Mouse (Mus musculus) hindbrain, embryonic 13.5 days (tissue): ENCODE measurements around the gene Mllt10. TPM values are rescaled to one million over a fixed set of nuclear protein-coding genes. Genes with fewer than 3 reads are reported as not detected.

Source experiments
- ATAC-seq: fragments of 200-750 bp; cut with Nextera tagmentation; 2 replicates; pipeline ENCODE4 v1.8.0; 2017; ENCODE audit warnings: moderate TSS enrichment; ENCODE audit not compliant: low FRiP score
- H3K27ac ChIP-seq: fragments of 300-500 bp; sonication (generic); 2 replicates; pipeline ENCODE4 v1.5.1; 2015; ENCODE audit warnings: inconsistent platforms, mild to moderate bottlenecking, moderate library complexity
- H3K27me3 ChIP-seq: fragments of 300-500 bp; sonication (generic); 2 replicates; pipeline ENCODE4 v1.6.1; 2015; ENCODE audit warnings: mild to moderate bottlenecking, inconsistent platforms
- H3K36me3 ChIP-seq: fragments of 300-500 bp; sonication (generic); 2 replicates; pipeline ENCODE4 v1.6.1; 2015; ENCODE audit warnings: mild to moderate bottlenecking, inconsistent platforms
- H3K4me1 ChIP-seq: fragments of 300-500 bp; sonication (generic); replicated peaks from 2 replicates; pipeline ENCODE4 v1.6.1; 2015; ENCODE audit warnings: inconsistent platforms
- H3K4me2 ChIP-seq: fragments of 300-500 bp; sonication (generic); 2 replicates; pipeline ENCODE4 v1.6.1; 2015; ENCODE audit warnings: inconsistent platforms, mild to moderate bottlenecking, moderate library complexity
- H3K4me3 ChIP-seq: fragments of 300-500 bp; sonication (generic); 2 replicates; pipeline ENCODE4 v1.5.1; 2015; ENCODE audit warnings: mild to moderate bottlenecking, inconsistent platforms
- H3K9ac ChIP-seq: fragments of 300-500 bp; sonication (generic); 2 replicates; pipeline ENCODE4 v1.6.1; 2015; ENCODE audit warnings: mild to moderate bottlenecking, inconsistent platforms
- H3K9me3 ChIP-seq: fragments of 300-500 bp; sonication (generic); 2 replicates; pipeline ENCODE4 v1.6.1; 2016; ENCODE audit warnings: inconsistent platforms
- WGBS: fragments of 180-500 bp; shearing (Covaris S2); methylation state at CpG from one replicate; pipeline ENCODE4 v1.1.7; 2015; 5-methylcytosine and 5-hydroxymethylcytosine counted together
- polyA plus RNA-seq: library from polyadenylated mRNA; unstranded; fragments of >200 nt; fragmentation: Nextera tagmentation; extraction: Ambion mirVana; gene quantifications from 2 replicates; pipeline ENCODE4 v1.2.1, GENCODE M21; 2015

Gene Mllt10
- polyA plus RNA-seq, 1 experiment from 2014 or later = 61.4 TPM

DNA sequence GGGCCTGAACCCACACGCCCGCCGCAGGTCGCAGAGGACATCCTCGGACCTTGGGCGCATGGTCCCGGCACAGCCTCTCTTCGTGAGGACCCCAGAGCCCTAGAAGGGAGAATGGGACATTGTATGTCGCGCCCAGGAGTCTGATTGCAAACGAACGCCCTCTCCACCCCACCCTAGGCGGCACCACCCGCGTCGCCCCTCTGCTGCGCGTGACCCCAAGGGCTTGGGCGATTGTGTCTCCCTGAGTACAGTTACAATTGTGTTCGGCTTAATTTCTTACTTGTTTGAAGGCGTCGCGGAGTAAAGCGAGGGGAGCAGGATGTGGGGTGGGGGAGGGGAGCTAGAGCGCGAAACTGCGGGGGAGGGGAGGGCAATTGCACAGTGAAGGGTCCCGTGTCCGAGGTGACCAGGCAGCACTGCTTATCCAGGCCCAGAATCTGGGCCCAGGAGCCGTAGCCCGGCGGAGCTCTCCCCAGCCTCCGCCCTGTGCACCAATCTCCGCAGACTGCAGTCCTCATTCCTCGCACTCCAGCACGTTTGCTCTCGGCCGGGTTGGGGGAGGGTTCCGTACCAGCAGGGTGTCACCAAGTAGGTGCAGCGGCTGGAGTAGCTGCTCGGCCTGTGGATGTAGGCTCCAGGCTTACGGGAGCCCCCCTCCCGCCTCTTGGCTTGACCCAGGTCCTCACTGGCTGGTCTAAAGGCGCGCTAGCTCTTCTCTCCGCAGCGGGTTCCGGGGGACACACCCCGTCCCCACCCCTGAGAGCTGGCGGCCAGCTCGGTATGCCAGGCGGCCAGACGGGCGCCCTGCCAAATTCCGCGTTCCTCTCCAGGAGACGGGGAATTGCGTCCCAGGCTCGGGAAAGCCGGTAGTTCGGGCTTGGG is 26.7 kb upstream of the Mllt10 start:
- Histone ChIP-seq H3K4me1 (peaks cover 53% of the 10 kb centered on the region), H3K27me3 (no peaks in the 10 kb centered on the region), H3K27ac (peak overlapping the region; percentile 99), H3K36me3 (no peaks in the 10 kb centered on the region), H3K4me2 (peak overlapping the region; percentile 97), H3K9me3 (no peaks in the 10 kb centered on the region), H3K9ac (peak overlapping the region; percentile 90), H3K4me3 (peak overlapping the region; percentile 65)
- ATAC-seq = peak; percentile 65
- WGBS = under 1% methylated on average over 61 of the region's 61 CpGs

DNA sequence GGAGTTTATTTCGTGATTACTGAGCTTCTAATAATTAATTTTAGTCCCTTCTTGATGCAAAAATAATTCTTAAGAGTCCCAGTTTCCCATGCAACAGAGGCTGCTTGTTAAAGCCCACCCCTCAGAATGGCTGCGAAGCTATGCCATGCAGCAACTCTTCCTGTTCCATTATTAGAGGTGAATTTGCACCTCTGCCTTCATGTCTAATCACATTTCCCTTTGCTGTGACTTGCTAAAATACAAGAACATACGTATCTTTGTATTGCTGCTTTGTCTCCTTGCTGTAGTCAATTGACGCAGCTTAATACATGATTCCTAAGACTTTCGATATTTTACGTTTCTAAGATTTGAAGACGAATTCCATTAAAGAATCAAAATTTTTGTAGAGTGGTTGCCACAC is 25.4 kb upstream of the Mllt10 start:
- ATAC-seq = no peak
- no peak overlapping the region for H3K9ac ChIP-seq
- H3K4me3 ChIP-seq = no peak overlapping the region
- no peaks in the 10 kb centered on the region for H3K36me3 ChIP-seq
- no peaks in the 10 kb centered on the region for H3K27me3 ChIP-seq
- H3K4me1 ChIP-seq = peaks cover 65% of the 10 kb centered on the region
- 48% methylated on average over 7 of the region's 7 CpGs for WGBS
- no peaks in the 10 kb centered on the region for H3K9me3 ChIP-seq
- no peak overlapping the region for H3K27ac ChIP-seq
- peak overlapping the region; percentile 22; the same call in 1 of the 2 replicates for H3K4me2 ChIP-seq

DNA sequence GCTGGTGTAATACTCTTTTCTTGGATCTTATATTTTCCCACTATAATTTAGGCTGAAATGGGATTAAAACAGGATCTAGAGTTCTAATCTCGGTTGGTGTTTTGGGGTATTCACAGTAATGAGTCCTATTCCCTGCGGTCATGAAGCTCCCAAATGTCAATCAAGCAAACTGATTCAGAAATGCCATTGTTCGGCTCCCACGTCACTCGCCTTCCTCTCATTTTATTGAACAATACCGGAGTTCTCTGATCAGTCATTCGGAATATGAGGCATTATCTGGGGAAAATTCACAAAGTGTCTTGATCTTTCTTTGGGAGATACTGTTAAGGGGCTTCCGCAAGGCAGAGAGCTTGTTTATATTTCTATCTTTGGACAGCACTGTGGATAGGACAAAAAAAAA is 24.5 kb upstream of the Mllt10 start:
- Histone ChIP-seq H3K4me3 (no peak overlapping the region), H3K9me3 (no peaks in the 10 kb centered on the region), H3K4me1 (peaks cover 66% of the 10 kb centered on the region), H3K9ac (no peak overlapping the region), H3K4me2 (peak overlapping the region; percentile 92), H3K27ac (no peak overlapping the region), H3K36me3 (no peaks in the 10 kb centered on the region), H3K27me3 (no peaks in the 10 kb centered on the region)
- 18% methylated on average over 8 of the region's 8 CpGs for WGBS
- no peak for ATAC-seq

DNA sequence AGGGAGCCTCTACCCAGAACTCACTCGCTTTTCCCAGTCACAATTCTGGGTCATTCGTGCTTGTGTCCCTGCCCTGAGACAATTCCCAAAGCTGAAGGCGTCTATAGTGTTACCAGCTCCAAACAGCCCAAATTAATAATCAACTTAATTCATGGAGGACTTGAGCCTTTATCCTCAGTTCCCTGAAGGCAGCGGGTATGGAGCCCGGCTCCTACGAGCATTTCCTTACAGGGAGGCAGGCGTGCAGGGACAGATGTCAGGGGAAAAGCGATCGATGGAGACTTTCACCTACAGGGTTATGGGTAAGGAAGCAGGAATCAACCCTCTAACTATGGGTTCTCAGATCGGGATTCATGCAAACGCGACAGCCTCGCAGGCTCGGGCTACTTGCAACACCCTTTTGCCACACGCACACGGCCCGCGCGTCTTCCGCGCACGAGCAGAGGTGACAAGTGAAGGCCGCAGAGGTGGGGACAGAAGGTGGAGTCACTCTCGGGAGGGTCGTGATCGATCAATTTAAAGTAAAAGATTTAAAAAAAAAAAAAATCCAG is 23.7 kb upstream of the Mllt10 start:
- H3K27ac ChIP-seq = peak overlapping the region; percentile 37; the same call in 1 of the 2 replicates
- H3K4me3 ChIP-seq = peak overlapping the region; percentile 39
- H3K4me2 ChIP-seq = peak overlapping the region; percentile 92
- no peaks in the 10 kb centered on the region for H3K27me3 ChIP-seq
- 2% methylated on average over 26 of the region's 26 CpGs for WGBS
- peaks cover 58% of the 10 kb centered on the region for H3K4me1 ChIP-seq
- H3K9ac ChIP-seq = peak overlapping the region; percentile 84
- no peaks in the 10 kb centered on the region for H3K36me3 ChIP-seq
- H3K9me3 ChIP-seq = no peaks in the 10 kb centered on the region
- no peak for ATAC-seq

DNA sequence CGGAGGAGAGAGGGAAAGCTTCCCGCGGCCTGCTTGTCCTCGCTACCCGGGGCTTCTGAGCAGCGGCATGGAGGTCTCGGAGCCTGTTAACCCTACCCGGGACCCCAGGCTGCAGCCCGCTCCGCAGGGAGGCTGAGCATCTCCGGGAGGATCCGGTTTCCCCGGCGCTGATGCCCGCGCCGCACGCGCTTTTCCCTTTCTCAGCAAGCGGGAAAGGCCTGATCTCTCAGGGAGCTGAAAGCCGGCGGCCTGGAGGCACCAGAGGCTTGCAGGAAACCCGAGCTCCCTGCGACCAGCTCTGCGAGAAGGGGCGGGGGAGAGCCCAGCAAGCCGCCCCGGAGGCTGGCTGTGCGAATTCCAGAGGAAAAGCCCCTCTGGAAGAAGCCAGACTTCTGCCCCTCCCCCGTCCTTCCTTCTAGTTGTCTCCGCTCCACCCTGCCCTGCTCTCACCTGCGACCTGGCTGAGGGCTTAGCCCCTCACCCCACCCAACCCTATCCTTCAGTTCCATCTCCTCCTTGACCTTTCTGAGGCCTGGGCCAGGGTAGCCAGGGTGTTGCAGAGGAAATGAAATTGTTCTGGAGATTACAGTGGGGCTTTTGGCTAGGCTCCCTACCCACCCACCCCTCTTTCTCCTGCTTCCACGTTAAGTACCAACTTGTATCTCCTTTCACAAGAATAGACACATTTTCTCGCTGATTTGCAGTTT is 23.1 kb upstream of the Mllt10 start:
- Histone ChIP-seq H3K9me3 (no peaks in the 10 kb centered on the region), H3K4me3 (peak overlapping the region; percentile 39), H3K4me1 (peaks cover 52% of the 10 kb centered on the region), H3K36me3 (no peaks in the 10 kb centered on the region), H3K9ac (peak overlapping the region; percentile 84), H3K27me3 (no peaks in the 10 kb centered on the region), H3K4me2 (peak overlapping the region; percentile 92), H3K27ac (peak overlapping the region; percentile 37; the same call in 1 of the 2 replicates)
- 3% methylated on average over 34 of the region's 34 CpGs for WGBS
- no peak for ATAC-seq

DNA sequence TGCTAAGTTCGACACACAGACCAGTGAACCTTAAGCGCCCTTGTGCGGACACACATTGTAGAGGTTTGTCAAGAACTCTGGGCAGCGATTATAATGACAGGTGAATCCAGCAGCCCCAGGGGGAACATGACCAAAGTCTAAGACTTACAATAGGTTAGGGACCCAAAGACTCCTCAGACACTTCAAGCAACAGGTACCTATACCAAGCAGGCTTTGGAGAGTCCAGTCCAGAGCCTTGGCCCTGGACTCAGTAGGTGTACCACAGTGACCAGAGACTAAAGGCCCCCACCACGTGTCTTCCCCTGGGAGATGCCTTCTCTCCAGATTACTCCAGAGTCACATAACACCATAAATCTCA is 22.5 kb upstream of the Mllt10 start:
- Histone ChIP-seq H3K27me3 (no peaks in the 10 kb centered on the region), H3K4me3 (no peak overlapping the region), H3K36me3 (no peaks in the 10 kb centered on the region), H3K9ac (0 out of 2 replicates have a peak overlapping the region, but pooled peaks have one; percentile 59), H3K4me1 (peaks cover 49% of the 10 kb centered on the region), H3K9me3 (no peaks in the 10 kb centered on the region), H3K4me2 (peak overlapping the region; percentile 92), H3K27ac (no peak overlapping the region)
- ATAC-seq = no peak
- 40% methylated on average over 5 of the region's 5 CpGs for WGBS

DNA sequence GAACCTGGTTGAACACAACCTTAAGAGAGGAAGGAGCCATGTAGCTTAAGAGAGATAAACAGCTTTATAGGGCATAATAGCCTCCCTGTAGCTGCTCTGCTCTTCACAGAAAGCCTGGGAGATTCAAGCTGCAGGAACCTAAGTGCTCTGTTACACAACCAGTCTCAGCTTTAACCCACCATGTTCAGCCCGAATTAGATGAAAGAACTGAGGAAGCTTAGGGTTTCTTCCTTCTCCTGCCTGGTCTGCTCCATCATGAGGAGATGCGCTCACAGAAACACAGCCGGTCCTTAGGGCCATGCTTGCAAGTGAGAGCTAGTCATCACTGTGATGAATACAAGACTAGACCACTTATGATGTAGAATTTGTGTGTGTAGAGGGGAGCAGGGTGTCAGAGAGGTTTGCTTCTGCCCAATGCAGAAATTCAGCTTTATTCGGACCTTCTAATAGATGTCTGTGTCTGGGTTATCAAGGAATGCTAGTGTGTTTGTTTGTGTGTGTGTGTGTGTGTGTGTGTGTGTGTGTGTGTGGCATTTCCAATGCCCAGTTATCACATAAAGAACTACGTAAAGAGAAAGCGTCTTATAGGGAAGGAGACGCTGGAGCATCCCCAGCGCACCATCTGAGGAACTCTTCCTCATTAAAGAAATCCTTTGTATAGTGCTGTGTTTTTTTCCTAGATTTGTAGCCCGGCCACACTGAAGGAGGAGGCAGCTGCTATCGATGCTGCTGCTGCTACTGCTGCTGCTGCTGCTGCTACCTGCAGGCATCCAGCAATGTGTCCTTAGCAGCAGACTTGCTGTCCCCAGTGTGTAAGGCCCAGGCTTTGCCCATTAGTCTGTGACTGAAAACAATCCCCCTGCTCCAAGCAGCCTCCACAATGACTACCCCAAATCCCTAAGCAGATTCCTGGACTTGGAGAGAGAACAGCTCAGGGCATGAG is 21.6 kb upstream of the Mllt10 start:
- 27% methylated on average over 10 of the region's 10 CpGs for WGBS
- Histone ChIP-seq H3K27me3 (no peaks in the 10 kb centered on the region), H3K4me1 (peaks cover 54% of the 10 kb centered on the region), H3K27ac (peak overlapping the region; percentile 61), H3K36me3 (no peaks in the 10 kb centered on the region), H3K4me2 (peak overlapping the region; percentile 92), H3K9ac (peak overlapping the region; percentile 59), H3K4me3 (no peak overlapping the region), H3K9me3 (no peaks in the 10 kb centered on the region)
- peak; percentile 40; the same call in 1 of the 2 replicates for ATAC-seq

DNA sequence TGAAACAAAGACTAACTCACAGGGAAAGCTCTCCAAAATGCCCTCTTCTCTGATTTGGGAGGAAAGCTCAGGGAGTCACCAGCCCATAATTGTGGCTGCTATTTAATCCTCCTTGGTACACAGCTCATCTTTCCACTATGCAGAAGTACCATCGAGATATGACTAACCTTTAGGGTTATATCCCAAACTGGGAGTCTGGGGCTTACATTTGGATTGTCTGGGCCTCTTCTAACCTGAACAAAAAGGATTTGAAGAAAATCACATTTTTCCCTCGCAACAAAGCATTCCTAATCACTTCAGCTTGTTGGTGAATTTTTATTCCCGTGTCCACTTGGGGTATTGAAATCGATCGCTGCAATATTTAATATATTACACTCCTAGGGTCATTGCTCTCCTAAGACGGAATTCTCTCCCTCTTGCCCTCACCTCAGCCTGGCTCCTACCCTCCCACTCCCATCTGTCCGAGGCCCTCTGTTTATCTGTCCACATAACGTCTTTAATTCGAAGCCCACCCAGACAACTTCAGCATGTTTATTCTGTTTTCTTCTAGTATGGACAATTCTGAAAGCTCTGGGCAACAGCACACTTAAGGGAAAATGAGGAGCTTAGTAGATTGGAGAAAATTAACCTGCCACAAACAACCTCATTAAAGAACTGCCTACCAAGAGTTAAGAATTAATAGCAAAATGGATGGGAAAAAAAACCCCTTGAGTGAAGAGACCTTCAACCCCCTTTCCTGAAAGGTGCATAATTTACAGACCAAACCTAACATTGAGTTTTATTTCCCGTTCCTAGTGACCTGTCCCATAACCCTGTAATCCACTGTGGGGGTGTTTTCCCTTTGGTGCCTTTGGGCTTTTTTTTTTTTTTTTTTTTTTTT is 20.4 kb upstream of the Mllt10 start:
- Histone ChIP-seq H3K4me3 (no peak overlapping the region), H3K27ac (peak overlapping the region; percentile 61; the same call in 1 of the 2 replicates), H3K4me1 (peaks cover 61% of the 10 kb centered on the region), H3K4me2 (no peak overlapping the region), H3K36me3 (no peaks in the 10 kb centered on the region), H3K27me3 (no peaks in the 10 kb centered on the region), H3K9ac (no peak overlapping the region), H3K9me3 (no peaks in the 10 kb centered on the region)
- no peak for ATAC-seq
- WGBS = 37% methylated on average over 10 of the region's 10 CpGs

DNA sequence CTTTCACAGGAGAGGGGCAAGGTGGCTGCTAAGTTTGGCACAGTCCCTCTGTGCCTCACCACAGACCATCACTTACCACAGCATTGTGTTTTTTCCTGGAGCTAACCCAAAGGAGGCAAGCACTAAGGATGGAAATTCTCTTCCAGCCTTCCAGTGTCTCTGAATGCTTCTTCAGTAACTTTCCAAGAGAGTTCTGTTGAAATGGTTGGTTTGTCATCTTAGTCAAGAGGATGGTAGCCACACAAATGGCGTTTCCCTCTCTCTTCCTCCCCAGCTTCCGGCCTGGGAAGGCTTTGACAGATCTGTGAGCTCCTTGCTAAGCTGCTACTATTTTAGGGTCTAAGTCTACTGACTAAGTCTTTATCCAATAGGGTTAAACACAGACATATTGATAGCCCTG is 17.5 kb upstream of the Mllt10 start, which contains the start of gene A930004D18Rik:
A930004D18Rik (minus strand) TSS at position 247 of the 400 bp plus-strand sequence.
- Histone ChIP-seq H3K4me2 (no peak within 1 kb of the TSS), H3K27ac (no peak within 1 kb of the TSS), H3K4me3 (no peak within 1 kb of the TSS), H3K4me1 (peaks cover 69% of the 10 kb centered on the region), H3K27me3 (no peaks in the 10 kb centered on the region), H3K9ac (0 out of 2 replicates have a peak within 1 kb of the TSS, but pooled peaks have one; percentile 84), H3K9me3 (no peaks in the 10 kb centered on the region), H3K36me3 (no peaks in the 10 kb centered on the region)
- no peak for ATAC-seq
- 76% methylated on average over 2 of the region's 2 CpGs for WGBS

DNA sequence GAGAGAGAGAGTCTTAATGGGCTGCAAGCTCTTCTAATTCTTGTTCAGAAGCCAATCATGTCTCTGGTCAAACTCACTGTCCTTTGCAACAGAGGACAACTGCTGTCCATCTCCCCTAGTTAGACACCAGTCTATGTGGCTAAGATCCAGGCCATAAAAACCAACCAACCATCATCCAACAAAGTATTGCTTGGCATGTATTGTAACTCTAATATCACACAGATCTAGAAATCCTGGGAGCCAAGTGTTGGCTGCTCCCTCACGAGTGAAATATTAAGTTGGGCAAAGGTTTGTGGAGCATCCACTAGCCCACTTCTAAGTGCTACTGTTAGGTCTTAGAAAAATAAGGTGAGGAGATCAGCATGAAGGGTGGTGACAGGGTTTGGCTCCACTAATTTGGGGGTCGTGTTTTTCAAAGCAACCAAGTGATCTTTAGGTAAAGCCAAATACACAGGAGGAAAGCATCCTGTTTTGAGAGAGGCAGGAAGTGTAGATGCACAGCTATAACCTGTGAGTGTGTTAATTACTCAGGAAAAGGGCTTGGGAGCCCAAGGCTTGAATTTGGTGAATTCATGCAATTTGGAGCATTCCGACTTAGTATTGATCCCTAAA is 16.8 kb upstream of the Mllt10 start:
- Histone ChIP-seq H3K4me2 (no peak overlapping the region), H3K4me1 (peaks cover 69% of the 10 kb centered on the region), H3K27me3 (no peaks in the 10 kb centered on the region), H3K4me3 (no peak overlapping the region), H3K9me3 (no peaks in the 10 kb centered on the region), H3K27ac (no peak overlapping the region), H3K9ac (0 out of 2 replicates have a peak overlapping the region, but pooled peaks have one; percentile 84), H3K36me3 (no peaks in the 10 kb centered on the region)
- 60% methylated on average over 3 of the region's 3 CpGs for WGBS
- no peak for ATAC-seq
